Mouse (Mus musculus) megakaryocyte, embryonic 14.5 days (primary cell): ENCODE measurements around the gene Smyd1.

Source experiments
- FLI1 ChIP-seq: IDR thresholded peaks from 2 replicates; pipeline ENCODE4 v1.6.1; 2012; ENCODE audit warnings: low read length, inconsistent platforms, mixed read lengths
- GATA1 ChIP-seq: IDR thresholded peaks from 3 replicates; pipeline ENCODE4 v1.6.1; 2012; ENCODE audit warnings: mixed read lengths, low read length, inconsistent platforms, borderline replicate concordance

DNA sequence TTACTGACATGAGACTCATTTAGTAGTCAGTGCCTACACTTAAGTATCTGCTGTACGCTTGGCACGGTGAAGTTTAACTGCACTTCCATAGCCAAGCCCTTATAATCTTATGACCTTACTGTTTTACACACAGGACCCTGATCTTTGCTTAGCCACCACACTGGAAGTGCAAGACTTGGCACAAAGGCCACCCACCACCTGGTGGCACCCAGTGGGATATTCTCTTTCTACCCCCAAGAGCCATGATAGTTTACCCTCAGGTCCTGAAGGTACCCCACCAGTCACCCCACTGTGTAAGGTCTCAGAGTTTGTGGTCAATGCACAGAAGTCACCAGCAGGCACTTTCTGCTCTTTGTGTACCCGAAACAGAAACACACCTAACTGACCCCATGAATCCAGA lies 29.2 kb upstream of the Smyd1 start:
- TF ChIP-seq GATA1 (no peak), FLI1 (no peak)
